Mouse (Mus musculus) cerebellum, adult 9-10 months (tissue): ENCODE data around the gene Gm13279.
"Not testable (repeated sequence)": the region's sequence is repeated elsewhere in the genome, so short reads cannot be mapped to it uniquely, and the experiment has no call there.

ENCODE experiments used
- DNase-seq: peaks from one replicate; pipeline ENCODE4 v3.0.0; 2022

Gm13279 gene

DNA sequence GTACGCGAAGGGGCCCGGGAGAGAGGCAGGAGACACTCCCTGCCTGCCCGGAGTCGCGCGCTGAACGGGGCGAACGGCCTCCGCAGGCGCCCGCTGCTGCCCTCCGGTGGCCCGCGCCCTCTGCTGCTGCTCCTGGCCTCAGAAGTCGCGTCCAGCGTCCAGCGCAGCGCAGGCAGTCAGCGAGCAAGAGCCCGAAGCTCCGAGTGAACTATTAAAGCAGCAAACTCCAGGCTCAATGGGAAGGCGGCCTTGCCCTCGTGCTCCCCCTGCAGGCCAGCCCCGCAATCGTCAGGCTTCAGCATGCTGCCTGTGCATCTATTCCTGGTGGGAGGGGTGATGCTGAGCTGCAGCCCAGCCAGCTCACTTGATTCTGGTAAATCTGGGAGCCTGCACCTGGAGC is at the start of gene Gm13279:
Gm13279 (plus strand) TSS at position 301 of the 400 bp plus-strand sequence.
- not testable (repeated sequence) for DNase-seq

DNA sequence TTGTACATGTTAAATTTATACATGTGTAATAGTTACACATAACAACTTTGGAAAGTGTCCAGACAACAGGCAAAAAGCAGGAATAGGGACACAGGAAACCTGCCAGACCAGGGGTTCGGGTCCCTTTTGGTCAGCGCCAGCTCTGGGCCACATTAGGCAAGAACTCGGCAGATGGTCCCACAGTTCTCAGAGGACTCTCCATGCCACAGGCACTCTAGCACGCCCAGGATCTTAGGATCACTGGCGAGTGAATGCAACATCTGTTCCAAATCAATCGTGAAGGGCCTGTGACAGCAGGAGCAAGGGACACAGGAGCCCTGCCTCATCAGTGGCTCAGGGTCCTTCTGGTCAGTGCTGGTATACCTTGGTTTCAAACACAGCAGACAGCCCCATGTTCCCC is 47.3 kb upstream of the Gm13279 start:
- DNase-seq, result no peak

DNA sequence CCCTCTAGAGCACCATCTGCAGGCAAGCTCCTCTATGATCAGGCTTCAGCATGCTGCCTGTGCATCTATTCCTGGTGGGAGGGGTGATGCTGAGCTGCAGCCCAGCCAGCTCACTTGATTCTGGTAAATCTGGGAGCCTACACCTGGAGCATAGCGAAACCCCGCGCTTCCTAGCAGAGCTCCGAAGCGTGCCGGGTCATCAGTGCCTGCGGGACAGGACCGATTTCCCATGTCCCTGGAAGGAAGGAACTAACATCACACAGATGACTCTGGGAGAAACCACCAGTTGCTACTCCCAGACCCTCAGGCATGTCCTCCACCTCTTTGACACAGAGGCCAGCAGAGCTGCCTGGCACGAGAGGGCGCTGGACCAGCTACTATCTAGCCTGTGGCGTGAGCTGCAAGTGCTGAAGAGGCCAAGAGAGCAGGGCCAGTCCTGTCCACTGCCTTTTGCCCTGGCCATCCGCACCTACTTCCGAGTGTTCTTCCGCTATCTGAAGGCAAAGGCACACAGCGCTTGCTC is 42.3 kb upstream of the Gm13279 start, which contains the start of gene Gm13271:
Gm13271 (plus strand) TSS at position 51 of the 523 bp plus-strand sequence.
- DNase-seq, result peak; percentile 94

DNA sequence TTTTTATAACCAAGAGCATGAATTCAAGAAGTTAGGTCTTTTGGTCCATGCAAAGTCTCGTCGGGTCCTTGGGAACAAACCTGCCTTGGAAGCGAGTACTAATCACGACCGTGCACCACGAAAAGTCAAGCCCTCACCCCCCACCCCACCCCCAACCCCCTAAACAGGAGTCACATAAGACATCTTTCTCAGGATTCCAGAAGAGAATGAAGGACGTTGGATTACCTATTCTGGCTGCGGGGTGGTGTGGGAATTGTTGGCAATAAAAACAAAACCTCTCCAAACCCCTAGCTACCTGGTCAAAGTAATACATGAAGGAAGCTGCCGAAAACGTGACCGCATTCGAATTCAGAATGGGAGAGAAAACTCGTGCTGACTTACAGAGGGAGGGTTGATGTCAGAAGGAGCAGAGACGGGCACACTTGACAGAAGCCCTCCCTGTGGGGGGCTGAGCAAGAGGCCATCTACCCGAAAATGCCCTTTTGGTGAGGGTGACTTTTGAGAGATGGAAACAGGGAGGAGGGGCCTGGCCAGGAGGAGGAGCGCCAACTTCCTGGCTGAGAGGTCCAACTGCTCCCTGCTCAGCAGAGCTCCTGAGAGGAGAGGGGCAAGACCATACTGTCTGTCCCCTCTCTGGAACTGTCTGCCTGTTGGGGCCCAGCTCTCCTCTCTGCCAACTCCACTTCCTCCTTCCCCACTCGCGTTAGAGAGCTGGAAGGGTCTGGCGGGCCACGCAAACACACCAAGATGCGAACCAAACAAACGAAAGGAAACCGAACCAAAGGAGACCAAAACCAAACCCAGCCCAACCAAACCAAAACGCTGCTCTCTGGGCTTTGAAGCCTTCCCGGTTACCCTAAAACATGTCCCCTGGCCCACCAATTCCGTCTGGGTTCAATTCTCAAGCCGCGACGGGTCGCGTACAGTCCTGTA is 40.4 kb upstream of the Gm13279 start:
- peak; percentile 47 for DNase-seq

DNA sequence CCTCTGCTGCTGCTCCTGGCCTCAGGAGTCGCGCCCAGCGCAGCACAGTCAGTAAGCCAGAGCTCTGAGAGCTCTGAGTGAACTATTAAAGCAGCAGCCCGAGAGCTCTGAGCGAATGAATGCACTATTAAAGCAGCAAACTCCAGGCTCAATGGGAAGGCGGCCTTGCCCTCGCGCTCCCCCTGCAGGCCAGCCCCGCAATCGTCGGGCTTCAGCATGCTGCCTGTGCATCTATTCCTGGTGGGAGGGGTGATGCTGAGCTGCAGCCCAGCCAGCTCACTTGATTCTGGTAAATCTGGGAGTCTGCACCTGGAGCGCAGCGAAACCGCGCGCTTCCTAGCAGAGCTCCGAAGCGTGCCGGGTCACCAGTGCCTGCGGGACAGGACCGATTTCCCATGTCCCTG is 39.6 kb upstream of the Gm13279 start:
- peak; percentile 98 for DNase-seq

DNA sequence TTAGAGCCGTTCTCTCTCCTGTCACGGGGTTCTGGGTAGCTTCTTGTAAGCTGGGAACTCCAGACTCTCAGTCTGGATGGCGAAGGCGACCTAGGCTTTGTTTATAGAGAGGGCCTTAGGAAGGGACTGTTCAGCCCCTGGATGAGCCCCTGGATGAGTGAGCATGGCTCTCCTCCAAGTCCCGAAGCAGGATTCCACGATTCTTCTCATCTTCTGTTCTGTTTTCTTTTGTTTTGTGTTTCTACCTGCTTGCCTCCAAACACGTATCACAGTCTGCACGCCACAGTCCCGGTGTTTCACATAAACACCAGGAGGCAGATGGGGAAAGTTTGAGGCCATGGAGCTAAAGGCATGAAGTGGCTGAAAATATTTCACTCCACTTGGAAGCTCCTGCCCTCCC is 38.4 kb upstream of the Gm13279 start:
- peak; percentile 76 for DNase-seq

DNA sequence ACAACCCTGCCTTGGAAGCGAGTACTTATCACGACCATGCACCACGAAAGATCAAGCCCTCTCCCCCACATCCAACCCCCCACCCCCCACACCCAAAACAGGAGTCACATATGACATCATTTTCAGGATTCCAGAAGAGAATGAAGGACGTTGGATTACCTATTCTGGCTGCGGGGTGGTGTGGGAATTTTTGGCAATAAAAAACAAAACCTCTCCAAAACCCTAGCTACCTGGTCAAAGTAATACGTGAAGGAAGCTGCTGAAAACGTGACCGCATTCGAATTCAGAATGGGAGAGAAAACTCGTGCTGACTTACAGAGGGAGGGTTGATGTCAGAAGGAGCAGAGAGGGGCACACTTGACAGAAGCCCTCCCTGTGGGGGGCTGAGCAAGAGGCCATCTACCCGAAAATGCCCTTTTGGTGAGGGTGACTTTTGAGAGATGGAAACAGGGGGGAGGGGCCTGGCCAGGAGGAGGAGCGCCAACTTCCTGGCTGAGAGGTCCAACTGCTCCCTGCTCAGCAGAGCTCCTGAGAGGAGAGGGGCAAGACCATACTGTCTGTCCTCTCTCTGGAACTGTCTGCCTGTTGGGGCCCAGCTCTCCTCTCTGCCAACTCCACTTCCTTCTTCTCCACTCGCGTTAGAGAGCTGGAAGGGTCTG is 37.5 kb upstream of the Gm13279 start, which contains the start of gene Gm13283:
Gm13283 (plus strand) TSS at position 510 of the 659 bp plus-strand sequence.
- peak; percentile 88 for DNase-seq

DNA sequence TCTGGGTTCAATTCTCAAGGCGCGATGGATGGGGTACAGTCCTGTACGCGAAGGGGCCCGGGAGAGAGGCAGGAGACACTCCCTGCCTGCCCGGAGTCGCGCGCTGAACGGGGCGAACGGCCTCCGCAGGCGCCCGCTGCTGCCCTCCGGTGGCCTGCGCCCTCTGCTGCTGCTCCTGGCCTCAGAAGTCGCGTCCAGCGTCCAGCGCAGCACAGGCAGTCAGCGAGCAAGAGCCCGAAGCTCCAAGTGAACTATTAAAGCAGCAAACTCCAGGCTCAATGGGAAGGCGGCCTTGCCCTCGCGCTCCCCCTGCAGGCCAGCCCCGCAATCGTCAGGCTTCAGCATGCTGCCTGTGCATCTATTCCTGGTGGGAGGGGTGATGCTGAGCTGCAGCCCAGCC is 36.8 kb upstream of the Gm13279 start:
- peak; percentile 76 for DNase-seq

DNA sequence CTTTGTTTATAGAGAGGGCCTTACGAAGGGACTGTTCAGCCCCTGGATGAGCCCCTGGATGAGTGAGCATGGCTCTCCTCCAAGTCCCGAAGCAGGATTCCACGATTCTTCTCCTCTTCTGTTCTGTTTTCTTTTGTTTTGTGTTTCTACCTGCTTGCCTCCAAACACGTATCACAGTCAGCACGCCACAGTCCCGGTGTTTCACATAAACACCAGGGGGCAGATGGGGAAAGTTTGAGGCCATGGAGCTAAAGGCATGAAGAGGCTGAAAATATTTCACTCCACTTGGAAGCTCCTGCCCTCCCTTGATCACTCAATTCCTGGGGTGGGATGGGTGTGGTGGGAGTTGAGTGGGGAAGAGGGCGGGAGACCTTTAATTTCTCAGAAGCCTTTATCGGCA is 35.4 kb upstream of the Gm13279 start:
- DNase-seq, result peak; percentile 94

DNA sequence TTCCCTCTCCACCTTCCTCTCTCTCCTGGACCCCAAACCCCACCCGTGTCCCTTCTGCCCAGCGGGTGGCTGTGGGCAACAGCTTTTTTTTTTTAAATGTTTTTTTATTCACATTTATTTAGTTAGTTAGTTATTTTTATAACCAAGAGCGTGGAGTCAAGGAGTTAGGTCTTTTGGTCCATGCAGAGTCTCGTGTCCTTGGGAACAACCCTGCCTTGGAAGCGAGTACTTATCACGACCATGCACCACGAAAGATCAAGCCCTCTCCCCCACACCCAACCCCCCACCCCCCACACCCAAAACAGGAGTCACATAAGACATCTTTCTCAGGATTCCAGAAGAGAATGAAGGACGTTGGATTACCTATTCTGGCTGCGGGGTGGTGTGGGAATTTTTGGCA is 34.9 kb upstream of the Gm13279 start:
- peak; percentile 62 for DNase-seq

DNA sequence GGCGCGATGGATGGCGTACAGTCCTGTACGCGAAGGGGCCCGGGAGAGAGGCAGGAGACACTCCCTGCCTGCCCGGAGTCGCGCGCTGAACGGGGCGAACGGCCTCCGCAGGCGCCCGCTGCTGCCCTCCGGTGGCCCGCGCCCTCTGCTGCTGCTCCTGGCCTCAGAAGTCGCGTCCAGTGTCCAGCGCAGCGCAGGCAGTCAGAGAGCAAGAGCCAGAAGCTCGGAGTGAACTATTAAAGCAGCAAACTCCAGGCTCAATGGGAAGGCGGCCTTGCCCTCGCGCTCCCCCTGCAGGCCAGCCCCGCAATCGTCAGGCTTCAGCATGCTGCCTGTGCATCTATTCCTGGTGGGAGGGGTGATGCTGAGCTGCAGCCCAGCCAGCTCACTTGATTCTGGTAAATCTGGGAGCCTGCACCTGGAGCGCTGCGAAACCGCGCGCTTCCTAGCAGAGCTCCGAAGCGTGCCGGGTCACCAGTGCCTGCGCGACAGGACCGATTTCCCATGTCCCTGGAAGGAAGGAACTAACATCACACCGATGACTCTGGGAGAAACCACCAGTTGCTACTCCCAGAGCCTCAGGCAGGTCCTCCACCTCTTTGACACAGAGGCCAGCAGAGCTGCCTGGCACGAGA is 33.7 kb upstream of the Gm13279 start:
- DNase-seq, result peak; percentile 62

DNA sequence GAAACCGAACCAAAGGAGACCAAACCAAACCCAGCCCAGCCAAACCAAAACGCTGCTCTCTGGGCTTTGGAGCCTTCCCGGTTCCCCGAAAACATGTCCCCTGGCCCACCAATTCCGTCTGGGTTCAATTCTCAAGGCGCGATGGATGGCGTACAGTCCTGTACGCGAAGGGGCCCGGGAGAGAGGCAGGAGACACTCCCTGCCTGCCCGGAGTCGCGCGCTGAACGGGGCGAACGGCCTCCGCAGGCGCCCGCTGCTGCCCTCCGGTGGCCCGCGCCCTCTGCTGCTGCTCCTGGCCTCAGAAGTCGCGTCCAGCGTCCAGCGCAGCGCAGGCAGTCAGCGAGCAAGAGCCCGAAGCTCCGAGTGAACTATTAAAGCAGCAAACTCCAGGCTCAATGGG is 23.7 kb upstream of the Gm13279 start, which contains the start of gene Gm13290:
Gm13290 (plus strand) TSS at position 301 of the 400 bp plus-strand sequence.
- not testable (repeated sequence) for DNase-seq

DNA sequence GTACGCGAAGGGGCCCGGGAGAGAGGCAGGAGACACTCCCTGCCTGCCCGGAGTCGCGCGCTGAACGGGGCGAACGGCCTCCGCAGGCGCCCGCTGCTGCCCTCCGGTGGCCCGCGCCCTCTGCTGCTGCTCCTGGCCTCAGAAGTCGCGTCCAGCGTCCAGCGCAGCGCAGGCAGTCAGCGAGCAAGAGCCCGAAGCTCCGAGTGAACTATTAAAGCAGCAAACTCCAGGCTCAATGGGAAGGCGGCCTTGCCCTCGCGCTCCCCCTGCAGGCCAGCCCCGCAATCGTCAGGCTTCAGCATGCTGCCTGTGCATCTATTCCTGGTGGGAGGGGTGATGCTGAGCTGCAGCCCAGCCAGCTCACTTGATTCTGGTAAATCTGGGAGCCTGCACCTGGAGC is 20.6 kb upstream of the Gm13279 start, which contains the start of gene Gm13289:
Gm13289 (plus strand) TSS at position 301 of the 400 bp plus-strand sequence.
- DNase-seq, result not testable (repeated sequence)

DNA sequence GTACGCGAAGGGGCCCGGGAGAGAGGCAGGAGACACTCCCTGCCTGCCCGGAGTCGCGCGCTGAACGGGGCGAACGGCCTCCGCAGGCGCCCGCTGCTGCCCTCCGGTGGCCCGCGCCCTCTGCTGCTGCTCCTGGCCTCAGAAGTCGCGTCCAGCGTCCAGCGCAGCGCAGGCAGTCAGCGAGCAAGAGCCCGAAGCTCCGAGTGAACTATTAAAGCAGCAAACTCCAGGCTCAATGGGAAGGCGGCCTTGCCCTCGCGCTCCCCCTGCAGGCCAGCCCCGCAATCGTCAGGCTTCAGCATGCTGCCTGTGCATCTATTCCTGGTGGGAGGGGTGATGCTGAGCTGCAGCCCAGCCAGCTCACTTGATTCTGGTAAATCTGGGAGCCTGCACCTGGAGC is 17.6 kb upstream of the Gm13279 start, which contains the start of gene Gm13272:
Gm13272 (plus strand) TSS at position 301 of the 400 bp plus-strand sequence.
- DNase-seq, result not testable (repeated sequence)

DNA sequence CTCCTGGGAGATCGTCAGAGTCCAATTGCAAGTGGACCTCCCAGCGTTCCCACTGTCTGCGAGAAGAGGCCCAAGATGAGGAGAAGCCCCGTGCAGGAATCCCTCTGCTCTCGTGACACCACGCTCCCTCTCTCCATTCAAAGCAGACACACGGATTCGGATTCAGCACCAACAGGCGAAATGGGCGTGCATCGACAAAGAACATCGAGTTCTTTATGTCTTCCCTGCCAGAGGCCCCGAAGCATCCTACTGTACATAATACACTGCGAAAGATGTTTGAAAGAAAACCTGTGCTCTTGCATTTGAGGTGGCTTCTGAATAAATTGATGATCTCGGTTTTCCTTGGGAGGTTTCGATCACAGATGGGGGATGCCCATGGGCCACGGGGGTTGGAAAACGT is 16.9 kb upstream of the Gm13279 start:
- DNase-seq, result peak; percentile 54

DNA sequence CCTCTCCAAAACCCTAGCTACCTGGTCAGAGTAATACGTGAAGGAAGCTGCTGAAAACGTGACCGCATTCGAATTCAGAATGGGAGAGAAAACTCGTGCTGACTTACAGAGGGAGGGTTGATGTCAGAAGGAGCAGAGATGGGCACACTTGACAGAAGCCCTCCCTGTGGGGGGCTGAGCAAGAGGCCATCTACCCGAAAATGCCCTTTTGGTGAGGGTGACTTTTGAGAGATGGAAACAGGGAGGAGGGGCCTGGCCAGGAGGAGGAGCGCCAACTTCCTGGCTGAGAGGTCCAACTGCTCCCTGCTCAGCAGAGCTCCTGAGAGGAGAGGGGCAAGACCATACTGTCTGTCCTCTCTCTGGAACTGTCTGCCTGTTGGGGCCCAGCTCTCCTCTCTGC is 15.4 kb upstream of the Gm13279 start, which contains the start of gene Ifnz:
Ifnz (plus strand) TSS at position 301 of the 400 bp plus-strand sequence.
- DNase-seq, result not testable (repeated sequence)

DNA sequence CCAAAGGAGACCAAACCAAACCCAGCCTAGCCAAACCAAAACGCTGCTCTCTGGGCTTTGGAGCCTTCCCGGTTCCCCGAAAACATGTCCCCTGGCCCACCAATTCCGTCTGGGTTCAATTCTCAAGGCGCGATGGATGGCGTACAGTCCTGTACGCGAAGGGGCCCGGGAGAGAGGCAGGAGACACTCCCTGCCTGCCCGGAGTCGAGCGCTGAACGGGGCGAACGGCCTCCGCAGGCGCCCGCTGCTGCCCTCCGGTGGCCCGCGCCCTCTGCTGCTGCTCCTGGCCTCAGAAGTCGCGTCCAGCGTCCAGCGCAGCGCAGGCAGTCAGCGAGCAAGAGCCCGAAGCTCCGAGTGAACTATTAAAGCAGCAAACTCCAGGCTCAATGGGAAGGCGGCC is 14.9 kb upstream of the Gm13279 start:
- not testable (repeated sequence) for DNase-seq

DNA sequence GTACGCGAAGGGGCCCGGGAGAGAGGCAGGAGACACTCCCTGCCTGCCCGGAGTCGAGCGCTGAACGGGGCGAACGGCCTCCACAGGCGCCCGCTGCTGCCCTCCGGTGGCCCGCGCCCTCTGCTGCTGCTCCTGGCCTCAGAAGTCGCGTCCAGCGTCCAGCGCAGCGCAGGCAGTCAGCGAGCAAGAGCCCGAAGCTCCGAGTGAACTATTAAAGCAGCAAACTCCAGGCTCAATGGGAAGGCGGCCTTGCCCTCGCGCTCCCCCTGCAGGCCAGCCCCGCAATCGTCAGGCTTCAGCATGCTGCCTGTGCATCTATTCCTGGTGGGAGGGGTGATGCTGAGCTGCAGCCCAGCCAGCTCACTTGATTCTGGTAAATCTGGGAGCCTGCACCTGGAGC is 11.8 kb upstream of the Gm13279 start, which contains the start of gene Gm13276:
Gm13276 (plus strand) TSS at position 301 of the 400 bp plus-strand sequence.
- not testable (repeated sequence) for DNase-seq

DNA sequence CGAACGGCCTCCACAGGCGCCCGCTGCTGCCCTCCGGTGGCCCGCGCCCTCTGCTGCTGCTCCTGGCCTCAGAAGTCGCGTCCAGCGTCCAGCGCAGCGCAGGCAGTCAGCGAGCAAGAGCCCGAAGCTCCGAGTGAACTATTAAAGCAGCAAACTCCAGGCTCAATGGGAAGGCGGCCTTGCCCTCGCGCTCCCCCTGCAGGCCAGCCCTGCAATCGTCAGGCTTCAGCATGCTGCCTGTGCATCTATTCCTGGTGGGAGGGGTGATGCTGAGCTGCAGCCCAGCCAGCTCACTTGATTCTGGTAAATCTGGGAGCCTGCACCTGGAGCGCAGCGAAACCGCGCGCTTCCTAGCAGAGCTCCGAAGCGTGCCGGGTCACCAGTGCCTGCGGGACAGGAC is 8.8 kb upstream of the Gm13279 start, which contains the start of gene Gm13277:
Gm13277 (plus strand) TSS at position 231 of the 400 bp plus-strand sequence.
- peak; percentile 80 for DNase-seq

DNA sequence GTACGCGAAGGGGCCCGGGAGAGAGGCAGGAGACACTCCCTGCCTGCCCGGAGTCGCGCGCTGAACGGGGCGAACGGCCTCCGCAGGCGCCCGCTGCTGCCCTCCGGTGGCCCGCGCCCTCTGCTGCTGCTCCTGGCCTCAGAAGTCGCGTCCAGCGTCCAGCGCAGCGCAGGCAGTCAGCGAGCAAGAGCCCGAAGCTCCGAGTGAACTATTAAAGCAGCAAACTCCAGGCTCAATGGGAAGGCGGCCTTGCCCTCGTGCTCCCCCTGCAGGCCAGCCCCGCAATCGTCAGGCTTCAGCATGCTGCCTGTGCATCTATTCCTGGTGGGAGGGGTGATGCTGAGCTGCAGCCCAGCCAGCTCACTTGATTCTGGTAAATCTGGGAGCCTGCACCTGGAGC is 5.9 kb upstream of the Gm13279 start, which contains the start of gene Gm13278:
Gm13278 (plus strand) TSS at position 301 of the 400 bp plus-strand sequence.
- not testable (repeated sequence) for DNase-seq

DNA sequence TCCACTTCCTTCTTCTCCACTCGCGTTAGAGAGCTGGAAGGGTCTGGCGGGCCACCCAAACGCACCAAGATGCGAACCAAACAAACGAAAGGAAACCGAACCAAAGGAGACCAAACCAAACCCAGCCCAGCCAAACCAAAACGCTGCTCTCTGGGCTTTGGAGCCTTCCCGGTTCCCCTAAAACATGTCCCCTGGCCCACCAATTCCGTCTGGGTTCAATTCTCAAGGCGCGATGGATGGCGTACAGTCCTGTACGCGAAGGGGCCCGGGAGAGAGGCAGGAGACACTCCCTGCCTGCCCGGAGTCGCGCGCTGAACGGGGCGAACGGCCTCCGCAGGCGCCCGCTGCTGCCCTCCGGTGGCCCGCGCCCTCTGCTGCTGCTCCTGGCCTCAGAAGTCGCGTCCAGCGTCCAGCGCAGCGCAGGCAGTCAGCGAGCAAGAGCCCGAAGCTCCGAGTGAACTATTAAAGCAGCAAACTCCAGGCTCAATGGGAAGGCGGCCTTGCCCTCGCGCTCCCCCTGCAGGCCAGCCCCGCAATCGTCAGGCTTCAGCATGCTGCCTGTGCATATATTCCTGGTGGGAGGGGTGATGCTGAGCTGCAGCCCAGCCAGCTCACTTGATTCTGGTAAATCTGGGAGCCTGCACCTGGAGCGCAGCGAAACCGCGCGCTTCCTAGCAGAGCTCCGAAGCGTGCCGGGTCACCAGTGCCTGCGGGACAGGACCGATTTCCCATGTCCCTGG is 3.1 kb upstream of the Gm13279 start, which contains the start of gene Gm13275:
Gm13275 (plus strand) TSS at position 552 of the 740 bp plus-strand sequence.
- peak; percentile 88 for DNase-seq
